Mouse (Mus musculus): ENCODE results near the gene Slc25a13.

DNA sequence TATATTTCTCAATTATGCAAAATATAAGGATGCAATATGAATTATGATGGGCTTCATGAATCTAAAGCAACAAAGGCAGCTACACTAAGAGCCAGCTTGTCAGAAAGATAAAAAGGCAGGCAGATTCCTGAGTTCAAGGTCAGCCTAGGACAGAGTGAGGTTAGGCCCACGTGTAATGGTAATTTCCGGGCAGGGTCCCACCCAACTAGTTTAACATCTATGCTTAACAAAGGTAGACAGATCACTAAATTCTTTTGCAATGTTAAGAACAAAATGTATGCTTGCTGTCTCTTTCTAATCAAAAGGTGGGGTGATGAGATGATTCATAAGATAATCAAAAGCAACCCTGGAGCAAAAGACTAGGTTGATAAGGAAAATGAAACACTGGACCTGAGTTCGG is 76.6 kb downstream of the Slc25a13 start:
- TF ChIP-seq CTCF (conservative IDR thresholded peaks at IDR 0.05; ENCODE audit: low read length) (no peak), POU5F1 (IDR thresholded peaks at IDR 0.05; ENCODE audit: borderline replicate concordance, low read length) (no peak)
